Mouse (Mus musculus): ENCODE results near the gene Dok5. TPM values are rescaled to one million over a fixed set of nuclear protein-coding genes. Genes with fewer than 3 reads are reported as not detected.

Gene Dok5
- polyA plus RNA-seq, 1 experiment from 2014 or later: 0.37 TPM

DNA sequence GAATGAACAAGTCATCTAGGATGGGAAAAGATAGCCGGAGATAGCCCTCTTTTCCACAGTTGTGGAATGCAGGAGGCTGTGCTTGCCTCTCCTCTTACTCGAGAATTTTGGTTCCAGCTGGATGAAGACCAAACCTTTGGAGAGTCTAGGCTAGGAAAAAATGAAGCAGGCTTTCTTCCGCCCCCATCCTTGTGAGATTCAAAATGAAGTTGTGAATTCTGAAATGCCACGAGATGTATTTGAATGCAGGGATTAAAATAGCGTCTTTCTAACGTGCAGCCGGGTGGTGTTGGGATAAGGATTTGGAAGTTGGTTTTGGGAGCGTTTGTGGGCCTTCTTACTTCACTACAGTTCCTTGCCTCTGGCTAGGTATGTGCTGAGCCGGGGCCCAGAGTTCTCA, 6.8 kb downstream of the Dok5 start:
- ATAC-seq (ENCODE audit: insufficient read depth): no peak
- no peak overlapping the region for H3K9ac ChIP-seq
- no peak overlapping the region for H3K4me3 ChIP-seq (replicated peaks)
- 69% methylated on average over 9 of the region's 9 CpGs for WGBS (ENCODE audit: insufficient replicate concordance)
- H3K36me3 ChIP-seq (replicated peaks): no peaks in the 10 kb centered on the region
- no peak overlapping the region for H3K4me2 ChIP-seq
- no peaks in the 10 kb centered on the region for H3K4me1 ChIP-seq (replicated peaks)
- H3K27ac ChIP-seq (replicated peaks): no peak overlapping the region
- H3K9me3 ChIP-seq (replicated peaks): 0 out of 2 replicates have a peak, but pooled peaks cover 3% of the 10 kb centered on the region
- no peaks in the 10 kb centered on the region for H3K27me3 ChIP-seq

DNA sequence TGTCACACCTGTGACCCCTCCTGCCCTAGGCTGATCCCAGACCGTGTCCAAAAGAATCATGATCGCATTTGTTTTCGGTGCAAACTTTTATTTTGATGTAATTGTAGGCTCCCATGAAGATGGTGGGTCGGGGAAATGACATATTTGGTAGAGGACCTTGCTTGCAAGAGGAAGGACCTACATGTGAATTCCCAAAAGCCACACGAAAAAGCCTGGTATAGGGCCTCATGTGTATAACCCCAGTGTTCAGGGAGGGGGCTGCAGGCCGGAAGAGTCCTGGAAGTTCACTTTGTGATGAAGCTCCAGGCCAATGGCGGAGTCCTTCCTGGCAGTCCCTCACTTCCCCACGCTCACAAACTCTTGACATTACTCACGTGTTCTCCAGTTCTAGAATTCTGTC, 7.3 kb downstream of the Dok5 start:
- 60% methylated on average over 9 of the region's 9 CpGs for WGBS (ENCODE audit: insufficient replicate concordance)
- H3K27me3 ChIP-seq: no peaks in the 10 kb centered on the region

DNA sequence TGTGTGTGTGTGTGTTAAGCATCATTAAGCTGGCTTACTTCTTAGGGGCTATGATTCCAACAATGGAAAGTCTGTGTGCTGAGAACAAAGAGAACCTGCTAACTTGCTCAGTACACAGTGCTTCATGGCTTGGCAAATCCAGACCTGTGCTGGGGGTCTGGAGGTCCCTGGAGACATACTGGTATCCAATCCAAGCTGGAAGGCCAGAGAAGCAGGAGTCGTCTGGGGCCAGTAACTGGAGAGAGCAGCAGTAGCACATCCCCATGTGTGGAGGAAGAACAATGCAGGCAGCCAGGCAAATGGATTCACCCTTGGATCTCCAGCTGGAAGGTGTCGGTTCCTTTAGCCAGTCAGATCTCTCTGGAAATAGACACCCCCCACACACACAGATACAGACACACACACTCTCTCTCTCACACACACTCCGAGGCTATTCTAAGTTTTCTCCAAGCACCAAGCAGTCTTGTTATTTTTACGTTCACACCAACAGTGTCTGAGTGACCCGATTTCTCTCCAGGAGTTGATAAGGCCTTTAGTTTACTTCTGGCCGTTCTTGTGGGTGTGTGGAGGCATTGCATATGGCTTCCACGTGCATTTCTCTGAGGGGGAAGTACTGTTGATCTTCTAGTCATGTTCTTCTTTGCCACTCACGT, 8.2 kb downstream of the Dok5 start:
- Histone ChIP-seq H3K9ac (no peak overlapping the region), H3K36me3 (replicated peaks) (no peaks in the 10 kb centered on the region), H3K27ac (replicated peaks) (no peak overlapping the region), H3K4me3 (replicated peaks) (no peak overlapping the region), H3K4me2 (no peak overlapping the region), H3K27me3 (no peaks in the 10 kb centered on the region), H3K4me1 (replicated peaks) (no peaks in the 10 kb centered on the region), H3K9me3 (replicated peaks) (0 out of 2 replicates have a peak, but pooled peaks cover 3% of the 10 kb centered on the region)
- 53% methylated on average over 8 of the region's 8 CpGs for WGBS (ENCODE audit: insufficient replicate concordance)
- no peak for ATAC-seq (ENCODE audit: insufficient read depth)

More for the DNA sequence above, 7.3 kb downstream of the Dok5 start:
- no peak for ATAC-seq (ENCODE audit: insufficient read depth)
- Histone ChIP-seq H3K4me3 (replicated peaks) (no peak overlapping the region), H3K9me3 (replicated peaks) (0 out of 2 replicates have a peak, but pooled peaks cover 3% of the 10 kb centered on the region), H3K36me3 (replicated peaks) (no peaks in the 10 kb centered on the region), H3K4me1 (replicated peaks) (no peaks in the 10 kb centered on the region), H3K27ac (replicated peaks) (no peak overlapping the region), H3K9ac (no peak overlapping the region), H3K4me2 (no peak overlapping the region)

DNA sequence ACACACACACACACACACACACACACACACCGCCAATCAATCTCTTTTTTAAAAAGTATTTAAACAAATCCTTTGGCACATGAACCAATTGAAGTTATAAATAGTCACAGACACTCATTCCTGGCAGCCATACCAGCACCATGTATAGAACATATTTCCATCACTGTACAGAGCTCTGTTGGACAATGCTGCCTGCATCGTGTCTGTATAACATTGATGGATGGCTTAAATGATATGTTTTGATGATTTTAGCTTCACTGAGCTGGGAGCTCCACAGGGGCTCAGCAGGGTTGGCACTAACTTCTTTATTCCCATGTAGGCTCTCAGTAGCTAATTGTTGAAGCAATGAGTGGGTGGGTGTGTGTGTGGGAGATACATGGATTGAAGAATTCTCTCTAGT, 11.9 kb downstream of the Dok5 start:
- Histone ChIP-seq H3K27me3 (no peaks in the 10 kb centered on the region), H3K27ac (replicated peaks) (no peak overlapping the region), H3K36me3 (replicated peaks) (no peaks in the 10 kb centered on the region), H3K9me3 (replicated peaks) (no peaks in the 10 kb centered on the region), H3K9ac (no peak overlapping the region), H3K4me1 (replicated peaks) (no peaks in the 10 kb centered on the region), H3K4me2 (no peak overlapping the region), H3K4me3 (replicated peaks) (no peak overlapping the region)
- 74% methylated on average over 2 of the region's 2 CpGs for WGBS (ENCODE audit: insufficient replicate concordance)
- no peak for ATAC-seq (ENCODE audit: insufficient read depth)

DNA sequence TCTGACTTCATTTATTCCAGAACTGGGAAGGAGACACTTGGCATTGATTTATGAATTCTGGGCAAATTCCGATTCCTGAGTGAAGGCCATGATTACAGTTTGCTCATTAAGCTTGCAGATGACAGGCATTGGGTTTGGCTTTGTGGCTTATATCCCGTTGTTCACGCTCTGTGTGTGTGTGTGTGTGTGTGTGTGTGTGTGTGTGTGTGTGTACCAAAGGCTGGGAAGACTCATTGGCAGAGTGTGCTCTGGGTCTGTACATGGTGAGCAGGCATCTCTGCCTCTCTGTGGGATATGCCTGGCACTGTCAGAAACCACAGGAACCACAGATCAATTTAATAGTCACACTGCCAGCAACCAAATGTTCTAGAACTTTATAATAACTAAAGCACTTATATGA, 17.3 kb downstream of the Dok5 start:
- H3K36me3 ChIP-seq (replicated peaks): no peaks in the 10 kb centered on the region
- no peak overlapping the region for H3K9ac ChIP-seq
- no peak overlapping the region for H3K4me2 ChIP-seq
- no peaks in the 10 kb centered on the region for H3K9me3 ChIP-seq (replicated peaks)
- WGBS (ENCODE audit: insufficient replicate concordance): 72% methylated on average over 3 of the region's 3 CpGs
- H3K4me1 ChIP-seq (replicated peaks): no peaks in the 10 kb centered on the region
- ATAC-seq (ENCODE audit: insufficient read depth): no peak
- H3K27me3 ChIP-seq: no peaks in the 10 kb centered on the region
- no peak overlapping the region for H3K4me3 ChIP-seq (replicated peaks)
- H3K27ac ChIP-seq (replicated peaks): no peak overlapping the region

DNA sequence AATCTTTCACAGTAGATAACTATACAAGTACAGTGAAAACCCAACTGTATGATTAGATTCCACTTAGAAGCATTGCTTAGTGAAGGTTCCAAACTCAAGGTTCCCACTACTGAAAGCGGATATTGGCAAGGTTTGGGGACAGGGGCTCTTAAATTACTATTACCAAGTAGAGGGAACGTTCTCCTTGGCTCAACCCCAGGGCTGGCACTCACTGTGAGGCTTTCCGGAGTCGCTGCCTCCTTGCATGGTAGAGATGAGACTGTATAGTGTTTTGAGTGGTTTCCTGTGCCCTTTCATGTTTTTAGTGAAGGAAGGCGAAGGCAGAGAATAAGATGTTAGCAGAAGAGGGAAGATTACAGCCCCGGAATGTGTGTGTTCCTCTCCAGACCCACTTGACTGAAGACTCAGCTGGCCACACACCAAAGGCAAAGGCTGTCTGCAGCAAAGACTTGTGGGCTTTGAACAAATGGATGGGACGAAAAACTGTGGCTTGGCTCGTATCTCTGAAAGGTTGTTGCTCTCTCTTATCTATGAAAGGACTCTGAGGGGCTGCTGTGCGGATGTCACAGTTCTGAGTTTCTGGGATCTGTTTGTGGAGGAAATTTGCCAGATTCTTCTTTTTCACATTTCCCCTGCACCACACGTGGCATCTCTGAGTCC, 20.7 kb downstream of the Dok5 start:
- Histone ChIP-seq H3K4me2 (no peak overlapping the region), H3K9me3 (replicated peaks) (no peaks in the 10 kb centered on the region), H3K27me3 (no peaks in the 10 kb centered on the region), H3K36me3 (replicated peaks) (no peaks in the 10 kb centered on the region), H3K4me1 (replicated peaks) (no peaks in the 10 kb centered on the region), H3K4me3 (replicated peaks) (no peak overlapping the region), H3K27ac (replicated peaks) (no peak overlapping the region), H3K9ac (no peak overlapping the region)
- no peak for ATAC-seq (ENCODE audit: insufficient read depth)
- WGBS (ENCODE audit: insufficient replicate concordance): 49% methylated on average over 10 of the region's 10 CpGs

DNA sequence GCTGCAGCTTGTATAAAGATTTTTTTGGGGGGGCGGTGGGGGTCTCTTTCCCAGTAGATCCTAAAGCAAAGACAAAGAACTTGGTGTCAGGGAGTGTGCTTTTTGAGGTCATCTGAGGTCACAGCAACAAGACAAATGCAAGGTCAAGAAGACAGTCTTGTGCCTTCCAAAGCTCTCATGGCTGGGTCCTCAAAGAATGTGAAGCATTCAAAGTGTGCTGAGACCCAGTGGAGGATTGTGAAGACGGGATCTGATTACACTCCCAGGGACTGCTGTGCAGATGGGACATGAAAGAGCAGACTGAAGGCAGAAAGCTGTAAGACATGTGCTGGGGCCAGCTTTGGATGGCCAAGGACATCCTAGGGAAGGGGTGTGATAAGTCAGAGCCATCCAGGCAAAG, 24.2 kb downstream of the Dok5 start:
- H3K27ac ChIP-seq (replicated peaks): no peak overlapping the region
- no peak overlapping the region for H3K4me3 ChIP-seq (replicated peaks)
- WGBS (ENCODE audit: insufficient replicate concordance): 50% methylated on average over 2 of the region's 2 CpGs

DNA sequence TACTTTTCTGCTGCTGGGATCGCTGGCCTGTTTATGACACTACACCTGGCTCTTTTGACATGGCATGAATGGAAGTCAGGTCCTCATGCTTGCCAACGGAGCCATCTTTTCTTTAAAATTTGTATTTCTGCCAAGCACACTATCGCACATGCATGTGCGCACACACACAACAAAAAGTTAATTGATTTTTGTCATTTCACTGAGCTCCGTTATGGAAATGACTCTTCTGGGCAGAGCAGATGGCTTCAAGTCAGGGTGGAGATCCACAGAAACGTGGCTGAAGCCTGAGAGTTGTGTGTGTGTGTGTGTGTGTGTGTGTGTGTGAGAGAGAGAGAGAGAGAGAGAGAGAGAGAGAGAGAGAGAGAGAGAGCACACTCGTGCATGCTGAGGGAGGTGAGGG, 25.1 kb downstream of the Dok5 start:
- Histone ChIP-seq H3K4me1 (replicated peaks) (no peaks in the 10 kb centered on the region), H3K9me3 (replicated peaks) (0 out of 2 replicates have a peak, but pooled peaks cover 4% of the 10 kb centered on the region), H3K27ac (replicated peaks) (no peak overlapping the region), H3K9ac (no peak overlapping the region), H3K36me3 (replicated peaks) (no peaks in the 10 kb centered on the region), H3K4me3 (replicated peaks) (no peak overlapping the region), H3K4me2 (no peak overlapping the region), H3K27me3 (no peaks in the 10 kb centered on the region)
- WGBS (ENCODE audit: insufficient replicate concordance): 60% methylated on average over 7 of the region's 7 CpGs
- ATAC-seq (ENCODE audit: insufficient read depth): no peak

More for the DNA sequence above, 24.2 kb downstream of the Dok5 start:
- no peak overlapping the region for H3K4me2 ChIP-seq
- H3K9ac ChIP-seq: no peak overlapping the region
- H3K27me3 ChIP-seq: no peaks in the 10 kb centered on the region
- H3K4me1 ChIP-seq (replicated peaks): no peaks in the 10 kb centered on the region
- 0 out of 2 replicates have a peak, but pooled peaks cover 4% of the 10 kb centered on the region for H3K9me3 ChIP-seq (replicated peaks)
- ATAC-seq (ENCODE audit: insufficient read depth): no peak
- H3K36me3 ChIP-seq (replicated peaks): no peaks in the 10 kb centered on the region

DNA sequence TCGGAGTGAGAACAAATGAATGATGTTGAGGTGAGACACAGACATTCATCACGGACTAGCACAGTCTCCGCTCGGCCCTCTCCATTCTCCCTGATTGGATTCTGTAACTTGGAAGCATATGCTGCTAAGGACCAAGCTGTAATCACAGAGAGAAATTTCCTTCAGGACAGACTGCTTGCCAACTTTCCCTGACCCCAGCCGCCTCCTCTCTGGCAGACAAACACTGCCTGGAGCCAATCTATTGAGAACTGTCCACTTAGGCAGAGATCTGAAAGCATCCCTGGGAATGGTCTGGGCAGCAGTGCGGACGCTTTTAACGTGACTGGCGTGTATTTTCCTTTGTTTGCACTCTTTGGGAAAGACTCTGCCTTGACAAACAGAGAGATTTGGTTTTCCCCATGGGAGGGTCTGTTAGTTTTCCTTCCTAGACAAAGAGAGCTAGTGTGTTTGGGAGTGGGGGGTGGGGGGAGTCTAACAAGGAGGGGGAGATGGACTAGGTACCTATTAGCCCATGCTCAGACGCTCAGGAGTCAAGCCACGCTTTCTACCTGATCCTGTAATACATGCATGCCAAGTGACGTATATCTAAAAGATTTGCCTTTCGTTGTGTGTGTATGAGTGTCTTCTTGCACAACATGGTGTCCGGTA, 25.7 kb downstream of the Dok5 start:
- Histone ChIP-seq H3K4me3 (replicated peaks) (no peak overlapping the region), H3K9ac (no peak overlapping the region), H3K4me1 (replicated peaks) (no peaks in the 10 kb centered on the region), H3K27me3 (no peaks in the 10 kb centered on the region), H3K36me3 (replicated peaks) (no peaks in the 10 kb centered on the region), H3K27ac (replicated peaks) (no peak overlapping the region), H3K9me3 (replicated peaks) (0 out of 2 replicates have a peak, but pooled peaks cover 4% of the 10 kb centered on the region), H3K4me2 (no peak overlapping the region)
- WGBS (ENCODE audit: insufficient replicate concordance): 62% methylated on average over 14 of the region's 14 CpGs
- ATAC-seq (ENCODE audit: insufficient read depth): no peak

DNA sequence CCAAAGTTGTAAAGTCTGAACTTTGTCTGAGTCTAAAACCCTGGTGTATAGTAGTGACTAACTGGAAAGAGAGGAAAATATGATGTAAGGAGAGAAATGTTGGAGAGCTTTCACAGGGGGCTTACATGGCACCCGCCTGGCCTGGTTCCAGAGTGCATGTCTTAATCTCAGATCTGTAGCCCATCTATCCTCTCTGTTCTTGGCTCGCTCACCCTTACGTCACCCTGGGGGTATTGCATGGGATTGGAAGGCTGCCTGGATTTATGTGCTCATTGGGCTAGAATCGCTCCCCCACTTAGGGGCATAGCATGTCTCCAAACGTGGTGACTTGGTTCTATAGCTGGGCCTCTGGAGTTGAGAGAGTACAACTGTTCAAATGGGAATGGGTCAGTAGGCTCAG, 26.6 kb downstream of the Dok5 start:
- no peak for ATAC-seq (ENCODE audit: insufficient read depth)
- Histone ChIP-seq H3K27me3 (no peaks in the 10 kb centered on the region), H3K4me2 (no peak overlapping the region), H3K36me3 (replicated peaks) (no peaks in the 10 kb centered on the region), H3K9ac (no peak overlapping the region), H3K27ac (replicated peaks) (no peak overlapping the region), H3K4me1 (replicated peaks) (no peaks in the 10 kb centered on the region), H3K4me3 (replicated peaks) (no peak overlapping the region), H3K9me3 (replicated peaks) (0 out of 2 replicates have a peak, but pooled peaks cover 4% of the 10 kb centered on the region)
- WGBS (ENCODE audit: insufficient replicate concordance): 69% methylated on average over 5 of the region's 5 CpGs

DNA sequence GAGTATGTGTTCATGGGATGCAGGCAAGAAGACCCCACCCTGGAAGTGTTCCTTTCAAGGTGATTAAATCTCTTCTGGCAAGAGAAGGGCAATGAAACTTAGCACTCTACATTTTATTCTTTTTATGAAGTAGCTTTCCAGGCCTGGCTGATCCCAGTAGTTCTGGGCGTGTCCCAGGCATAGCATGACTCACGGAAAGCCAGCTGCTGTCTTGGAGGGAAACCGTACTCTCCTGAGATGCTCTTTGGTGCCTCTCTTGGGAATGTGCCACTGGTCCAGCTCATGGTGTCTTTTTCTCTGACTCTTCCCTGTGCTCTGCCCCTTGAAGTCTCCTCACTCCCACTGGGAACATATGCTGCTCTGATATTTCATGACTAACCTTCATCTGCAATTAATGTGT, 33.1 kb downstream of the Dok5 start:
- H3K4me2 ChIP-seq: no peak overlapping the region
- 65% methylated on average over 3 of the region's 3 CpGs for WGBS (ENCODE audit: insufficient replicate concordance)
- H3K9me3 ChIP-seq (replicated peaks): no peaks in the 10 kb centered on the region
- no peaks in the 10 kb centered on the region for H3K36me3 ChIP-seq (replicated peaks)
- no peak overlapping the region for H3K4me3 ChIP-seq (replicated peaks)
- H3K9ac ChIP-seq: no peak overlapping the region
- no peaks in the 10 kb centered on the region for H3K27me3 ChIP-seq
- no peak overlapping the region for H3K27ac ChIP-seq (replicated peaks)
- no peaks in the 10 kb centered on the region for H3K4me1 ChIP-seq (replicated peaks)
- ATAC-seq (ENCODE audit: insufficient read depth): no peak

All from liver, embryonic 15.5 days (tissue).